Mouse (Mus musculus): Measurements from ENCODE around the gene Samd7. TPM values are rescaled to one million over a fixed set of nuclear protein-coding genes. Genes with fewer than 3 reads are reported as not detected.

The Samd7 gene
- total and polyA plus RNA-seq, 2 experiments from 2014 or later = 0.11 to 0.33 TPM

DNA sequence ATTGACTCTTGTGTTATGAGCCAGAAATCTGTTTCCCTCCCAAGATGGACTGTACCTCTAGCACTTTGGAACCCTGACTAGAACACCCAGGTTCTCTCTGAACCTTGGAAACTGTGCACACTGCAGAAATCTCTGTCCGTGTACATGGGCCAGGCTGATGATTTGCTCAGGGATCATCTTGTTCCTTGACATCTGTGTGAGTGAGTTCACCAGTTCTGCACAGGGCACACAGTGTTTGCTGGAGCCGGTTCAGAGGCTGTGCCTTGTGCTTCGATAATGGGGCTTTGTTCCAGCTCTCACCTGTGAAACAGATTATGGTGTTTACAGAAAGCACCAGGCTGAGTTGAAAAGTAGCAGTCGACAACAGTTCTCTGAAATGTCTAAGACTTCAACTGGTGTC, 26.5 kb downstream of the Samd7 start:
- 67% methylated on average over 4 of the region's 4 CpGs for WGBS

GRCm38 (mm10) chr3:30774677-30775076, 28.6 kb downstream of the Samd7 start:
- H3K4me3 ChIP-seq (ENCODE audit: low read depth, low read length) = no peak overlapping the region
- no peak for TF ChIP-seq CTCF (IDR thresholded peaks at IDR 0.05; ENCODE audit: low read depth)

More for the DNA sequence above, 26.5 kb downstream of the Samd7 start:
- H3K9ac ChIP-seq = no peak overlapping the region
- H3K27ac ChIP-seq (ENCODE audit: low read depth, low read length) = no peak overlapping the region
- ATAC-seq = no peak
- H3K4me3 ChIP-seq (ENCODE audit: low read depth, low read length) = no peak overlapping the region
- no peak overlapping the region for H3K4me2 ChIP-seq (ENCODE audit: low read depth)
- H3K9me3 ChIP-seq (ENCODE audit: low read length) = no peaks in the 10 kb centered on the region
- no peak for TF ChIP-seq CTCF (IDR thresholded peaks at IDR 0.05; ENCODE audit: low read depth)
- no peaks in the 10 kb centered on the region for H3K4me1 ChIP-seq (ENCODE audit: insufficient read depth)
- H3K36me3 ChIP-seq (ENCODE audit: insufficient read depth) = no peaks in the 10 kb centered on the region
- DNase-seq = no peak
- no peaks in the 10 kb centered on the region for H3K27me3 ChIP-seq (ENCODE audit: insufficient read depth, low read length)

DNA sequence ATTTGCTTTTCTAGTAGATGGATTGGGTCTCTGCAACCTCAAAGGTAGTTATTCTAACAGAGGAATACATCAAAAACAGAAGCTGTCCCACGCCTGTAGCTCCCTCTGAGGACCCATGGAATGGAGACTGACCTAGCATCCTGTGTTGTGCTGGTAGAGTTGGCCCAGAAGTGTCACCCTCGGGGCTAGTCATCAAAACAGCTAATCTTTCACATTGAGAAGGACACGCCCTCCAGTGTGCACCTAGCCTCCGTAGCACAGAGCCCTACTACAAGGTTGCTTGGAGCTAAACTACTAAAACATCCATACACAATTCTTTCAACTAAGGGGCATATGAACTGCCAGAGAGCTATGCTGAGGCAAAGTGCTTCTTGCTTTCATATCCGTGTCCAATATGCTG, 31.9 kb downstream of the Samd7 start:
- H3K4me2 ChIP-seq (ENCODE audit: low read depth) = no peak overlapping the region
- no peak overlapping the region for H3K27ac ChIP-seq (ENCODE audit: low read depth, low read length)
- no peaks in the 10 kb centered on the region for H3K27me3 ChIP-seq (ENCODE audit: insufficient read depth, low read length)
- H3K36me3 ChIP-seq (ENCODE audit: insufficient read depth) = no peaks in the 10 kb centered on the region
- H3K4me1 ChIP-seq (ENCODE audit: insufficient read depth) = no peaks in the 10 kb centered on the region
- no peak for TF ChIP-seq CTCF (IDR thresholded peaks at IDR 0.05; ENCODE audit: low read depth)
- DNase-seq = no peak
- ATAC-seq = no peak
- no peak overlapping the region for H3K9ac ChIP-seq
- H3K9me3 ChIP-seq (ENCODE audit: low read length) = no peaks in the 10 kb centered on the region
- H3K4me3 ChIP-seq (ENCODE audit: low read depth, low read length) = no peak overlapping the region
- WGBS = 79% methylated on average over 5 of the region's 5 CpGs

More at GRCm38 (mm10) chr3:30774677-30775076, 28.6 kb downstream of the Samd7 start:
- Histone ChIP-seq H3K4me2 (ENCODE audit: low read depth) (no peak overlapping the region), H3K27me3 (ENCODE audit: insufficient read depth, low read length) (no peaks in the 10 kb centered on the region), H3K4me1 (ENCODE audit: insufficient read depth) (no peaks in the 10 kb centered on the region), H3K9ac (no peak overlapping the region), H3K36me3 (ENCODE audit: insufficient read depth) (no peaks in the 10 kb centered on the region), H3K9me3 (ENCODE audit: low read length) (no peaks in the 10 kb centered on the region), H3K27ac (ENCODE audit: low read depth, low read length) (no peak overlapping the region)
- no peak for ATAC-seq
- 98% methylated on average over 5 of the region's 5 CpGs for WGBS
- DNase-seq = no peak

DNA sequence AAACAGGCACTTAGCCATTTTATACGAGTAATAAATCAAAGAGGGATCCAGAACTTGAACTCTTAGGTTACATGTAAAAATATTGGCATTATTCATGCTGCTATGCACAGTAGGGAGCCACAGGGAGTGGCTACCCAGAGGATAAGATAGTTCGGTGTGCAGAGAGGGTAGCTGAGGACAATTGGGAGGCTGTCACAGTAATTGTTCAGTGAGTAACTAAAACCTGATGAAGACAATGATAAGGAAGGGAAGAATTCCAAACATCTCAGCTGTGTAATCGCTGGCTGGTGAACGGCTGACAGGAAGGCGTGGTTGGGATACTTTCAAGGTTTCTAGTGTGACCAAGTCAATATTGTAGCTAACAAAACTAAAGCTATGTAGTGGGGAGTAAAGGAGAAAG, 42.4 kb downstream of the Samd7 start:
- TF ChIP-seq CTCF (IDR thresholded peaks at IDR 0.05; ENCODE audit: low read depth) = no peak
- H3K4me2 ChIP-seq (ENCODE audit: low read depth) = no peak overlapping the region
- no peak overlapping the region for H3K9ac ChIP-seq
- H3K27ac ChIP-seq (ENCODE audit: low read depth, low read length) = no peak overlapping the region
- H3K4me3 ChIP-seq (ENCODE audit: low read depth, low read length) = no peak overlapping the region
- H3K9me3 ChIP-seq (ENCODE audit: low read length) = no peaks in the 10 kb centered on the region
- H3K27me3 ChIP-seq (ENCODE audit: insufficient read depth, low read length) = no peaks in the 10 kb centered on the region
- DNase-seq (no peak), ATAC-seq (no peak)
- no peaks in the 10 kb centered on the region for H3K4me1 ChIP-seq (ENCODE audit: insufficient read depth)
- WGBS = 38% methylated on average over 5 of the region's 5 CpGs
- H3K36me3 ChIP-seq (ENCODE audit: insufficient read depth) = no peaks in the 10 kb centered on the region

- DNase-seq = peak; percentile 95
- no peaks in the 10 kb centered on the region for H3K27me3 ChIP-seq (ENCODE audit: insufficient read depth, low read length)
- H3K9ac ChIP-seq = peak within 1 kb of the TSS; percentile 99
- H3K4me2 ChIP-seq (ENCODE audit: low read depth) = peak within 1 kb of the TSS; percentile 71
- ATAC-seq = peak; percentile 99
- H3K4me1 ChIP-seq (ENCODE audit: insufficient read depth) = peaks cover 7% of the 10 kb centered on the region; the same call in 1 of the 2 replicates
- peak within 1 kb of the TSS; percentile 95 for H3K27ac ChIP-seq (ENCODE audit: low read depth, low read length)
- TF ChIP-seq CTCF (IDR thresholded peaks at IDR 0.05; ENCODE audit: low read depth) = no peak; the same call in 1 of the 2 replicates
- under 1% methylated on average over 61 of the region's 62 CpGs for WGBS
- peak within 1 kb of the TSS; percentile 99 for H3K4me3 ChIP-seq (ENCODE audit: low read depth, low read length)
- H3K36me3 ChIP-seq (ENCODE audit: insufficient read depth) = no peaks in the 10 kb centered on the region
- no peaks in the 10 kb centered on the region for H3K9me3 ChIP-seq (ENCODE audit: low read length)
Measured at GRCm38 (mm10) chr3:30792737-30793402, 46.8 kb downstream of the Samd7 start, which contains the start of gene Sec62. Sec62 (plus strand) TSS chr3:30792875.

DNA sequence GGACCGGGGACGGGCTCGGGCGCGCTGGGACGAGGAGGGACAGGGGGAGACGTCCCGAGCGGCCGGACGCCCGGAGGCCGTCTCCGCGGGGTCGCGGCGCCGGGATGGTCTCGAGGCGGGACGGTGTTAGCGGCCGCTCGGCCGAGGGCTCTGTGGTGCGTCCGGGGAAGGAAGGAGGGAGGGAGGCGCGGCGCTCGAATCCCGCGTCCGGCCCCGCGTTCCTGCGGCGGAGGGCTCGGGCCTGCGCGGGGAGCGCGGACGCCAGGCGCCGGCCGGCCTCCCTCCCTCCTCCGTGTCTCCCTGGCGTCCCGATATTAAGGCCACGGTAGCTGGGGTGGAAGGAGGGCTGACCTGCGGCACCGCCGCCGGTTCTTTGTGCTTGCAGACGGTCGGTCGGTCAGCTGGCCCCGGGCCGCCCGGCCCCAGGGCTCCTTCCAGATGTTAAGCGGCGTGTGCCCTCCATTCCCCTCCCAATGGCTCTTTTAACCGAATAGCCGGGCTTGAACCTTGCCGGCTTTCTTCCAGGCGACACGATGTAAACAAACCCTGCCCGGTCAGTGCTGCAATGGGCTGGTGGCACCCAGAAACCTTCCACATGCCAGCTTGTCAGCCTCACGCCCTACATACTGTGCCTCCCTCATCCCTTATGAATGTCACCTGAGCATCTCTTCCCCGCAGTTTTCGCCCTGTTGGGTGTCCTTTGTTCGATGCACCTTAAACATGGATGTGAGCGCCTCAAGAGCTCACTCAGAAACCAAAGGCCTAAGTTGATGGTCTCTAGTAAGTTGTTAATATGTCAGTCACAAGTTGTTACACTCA, 47.5 kb downstream of the Samd7 start:
- peak; percentile 73 for ATAC-seq
- TF ChIP-seq CTCF (IDR thresholded peaks at IDR 0.05; ENCODE audit: low read depth) = no peak
- Histone ChIP-seq H3K9me3 (ENCODE audit: low read length) (no peaks in the 10 kb centered on the region), H3K4me3 (ENCODE audit: low read depth, low read length) (peak overlapping the region; percentile 99), H3K9ac (peak overlapping the region; percentile 99), H3K27me3 (ENCODE audit: insufficient read depth, low read length) (no peaks in the 10 kb centered on the region), H3K27ac (ENCODE audit: low read depth, low read length) (peak overlapping the region; percentile 95), H3K36me3 (ENCODE audit: insufficient read depth) (no peaks in the 10 kb centered on the region), H3K4me2 (ENCODE audit: low read depth) (peak overlapping the region; percentile 71), H3K4me1 (ENCODE audit: insufficient read depth) (peaks cover 7% of the 10 kb centered on the region; the same call in 1 of the 2 replicates)
- WGBS = 3% methylated on average over 65 of the region's 75 CpGs
- DNase-seq = peak; percentile 60

DNA sequence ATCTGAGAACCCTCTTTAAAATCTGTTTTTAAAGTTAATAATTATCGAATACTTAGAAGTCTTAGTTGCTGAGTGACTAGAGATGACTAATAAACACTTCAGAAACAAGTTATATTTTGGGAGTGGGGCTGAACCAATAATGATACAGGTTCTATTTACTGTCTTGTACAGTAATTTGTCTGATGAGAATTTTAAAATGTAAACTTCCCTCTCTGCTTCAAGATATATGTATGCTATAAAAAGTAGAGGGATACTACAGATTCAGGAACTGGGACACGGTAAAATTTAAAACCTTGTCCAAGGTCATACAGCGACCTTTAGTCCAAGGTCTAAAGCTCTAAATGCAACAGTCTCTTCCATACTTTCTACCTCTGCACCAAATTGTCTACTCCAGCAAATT, 56.1 kb downstream of the Samd7 start:
- Histone ChIP-seq H3K4me3 (ENCODE audit: low read depth, low read length) (no peak overlapping the region), H3K4me1 (ENCODE audit: insufficient read depth) (no peaks in the 10 kb centered on the region), H3K27me3 (ENCODE audit: insufficient read depth, low read length) (no peaks in the 10 kb centered on the region), H3K36me3 (ENCODE audit: insufficient read depth) (peaks cover 23% of the 10 kb centered on the region; the same call in 1 of the 2 replicates), H3K9me3 (ENCODE audit: low read length) (no peaks in the 10 kb centered on the region), H3K9ac (no peak overlapping the region), H3K4me2 (ENCODE audit: low read depth) (no peak overlapping the region), H3K27ac (ENCODE audit: low read depth, low read length) (no peak overlapping the region)
- 97% methylated on average over 3 of the region's 3 CpGs for WGBS
- DNase-seq (no peak), ATAC-seq (no peak)
- TF ChIP-seq CTCF (IDR thresholded peaks at IDR 0.05; ENCODE audit: low read depth) = no peak
